Mouse (Mus musculus): ENCODE data around the gene Syt13.

GRCm38 (mm10) chr2:92985600-92985999 is 70.7 kb downstream of the Syt13 start:
- TF ChIP-seq CTCF (IDR thresholded peaks at IDR 0.05 in 2 of 3, conservative IDR thresholded peaks at IDR 0.05 in 1 of 3; ENCODE audit: control insufficient read depth in 1 of 3, insufficient read depth in 1 of 3, low read depth in 2 of 3, low read length in 3 of 3, poor library complexity in 1 of 3, severe bottlenecking in 1 of 3) (no peak), POLR2AphosphoS2 (IDR thresholded peaks at IDR 0.05; ENCODE audit: low read length) (no peak), CHD1 (IDR thresholded peaks at IDR 0.05; ENCODE audit: low read depth, low read length) (no peak), ZKSCAN1 (IDR thresholded peaks at IDR 0.05; ENCODE audit: low read depth, low read length) (no peak), HCFC1 (IDR thresholded peaks at IDR 0.05; ENCODE audit: low read depth, low read length) (no peak), POLR2A (IDR thresholded peaks at IDR 0.05; ENCODE audit: control insufficient read depth in 1 of 2, insufficient read depth in 1 of 2, low read depth in 1 of 2, low read length in 2 of 2, poor library complexity in 1 of 2) (no peak), KAT2A (conservative IDR thresholded peaks at IDR 0.05; ENCODE audit: low read depth, low read length) (no peak), ETS1 (IDR thresholded peaks at IDR 0.05; ENCODE audit: low read depth, low read length) (no peak), MAX (IDR thresholded peaks at IDR 0.05; ENCODE audit: low read length) (no peak)
